Mouse (Mus musculus): Measurements from ENCODE around the gene Urb1. TPM values are rescaled to one million over a fixed set of nuclear protein-coding genes. Genes with fewer than 3 reads are reported as not detected.

The Urb1 gene
- polyA plus RNA-seq, 1 experiment from 2014 or later = 11.4 TPM

GRCm38 (mm10) chr16:90822284-90822935 is 12.2 kb upstream of the Urb1 start:
- Histone ChIP-seq H3K4me2 (replicated peaks) (no peak overlapping the region), H3K9me3 (no peaks in the 10 kb centered on the region), H3K4me3 (no peak overlapping the region), H3K9ac (no peak overlapping the region), H3K27ac (no peak overlapping the region), H3K27me3 (replicated peaks) (no peaks in the 10 kb centered on the region), H3K4me1 (no peaks in the 10 kb centered on the region), H3K36me3 (no peaks in the 10 kb centered on the region)
- no peak for ATAC-seq (ENCODE audit: low FRiP score, low read depth)
- WGBS = 92% methylated on average over 10 of the region's 10 CpGs

- no peak overlapping the region for H3K9ac ChIP-seq
- no peaks in the 10 kb centered on the region for H3K27me3 ChIP-seq (replicated peaks)
- no peak overlapping the region for H3K4me3 ChIP-seq
- H3K4me2 ChIP-seq (replicated peaks) = no peak overlapping the region
- no peaks in the 10 kb centered on the region for H3K36me3 ChIP-seq
- H3K4me1 ChIP-seq = no peaks in the 10 kb centered on the region
- no peak overlapping the region for H3K27ac ChIP-seq
- H3K9me3 ChIP-seq = no peaks in the 10 kb centered on the region
- WGBS = 87% methylated on average over 14 of the region's 14 CpGs
- ATAC-seq (ENCODE audit: low FRiP score, low read depth) = no peak
Measured at GRCm38 (mm10) chr16:90821046-90821697, 11.0 kb upstream of the Urb1 start.

GRCm38 (mm10) chr16:90820326-90820725 is 10.1 kb upstream of the Urb1 start:
- no peaks in the 10 kb centered on the region for H3K4me1 ChIP-seq
- no peaks in the 10 kb centered on the region for H3K9me3 ChIP-seq
- no peak overlapping the region for H3K9ac ChIP-seq
- no peak overlapping the region for H3K4me3 ChIP-seq
- ATAC-seq (ENCODE audit: low FRiP score, low read depth) = no peak
- 84% methylated on average over 6 of the region's 6 CpGs for WGBS
- H3K27ac ChIP-seq = no peak overlapping the region
- no peaks in the 10 kb centered on the region for H3K27me3 ChIP-seq (replicated peaks)
- no peak overlapping the region for H3K4me2 ChIP-seq (replicated peaks)
- H3K36me3 ChIP-seq = no peaks in the 10 kb centered on the region

DNA sequence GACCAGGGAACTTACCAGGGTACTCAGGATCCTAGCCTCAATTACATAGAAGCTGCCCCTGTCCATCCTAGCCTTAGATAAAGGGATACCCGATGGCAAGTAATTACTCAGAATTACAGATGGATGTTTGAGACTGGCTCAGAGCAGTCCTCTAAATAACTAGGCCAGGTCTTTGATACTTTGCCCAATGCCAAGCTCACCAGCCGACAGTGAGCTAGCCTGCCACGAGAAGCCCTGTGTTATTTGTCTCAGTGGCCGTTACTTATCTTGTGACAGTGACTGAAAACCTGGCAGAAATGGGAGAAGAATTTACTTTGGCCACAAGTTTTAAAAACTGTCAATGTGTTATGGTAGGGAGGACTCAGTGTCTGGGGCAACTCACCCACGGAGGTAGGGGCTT is 1.9 kb upstream of the Urb1 start:
- Histone ChIP-seq H3K9ac (no peak overlapping the region), H3K36me3 (no peaks in the 10 kb centered on the region), H3K27ac (no peak overlapping the region), H3K27me3 (replicated peaks) (no peaks in the 10 kb centered on the region), H3K4me1 (peaks cover 17% of the 10 kb centered on the region; the same call in 1 of the 2 replicates), H3K4me2 (replicated peaks) (no peak overlapping the region), H3K9me3 (no peaks in the 10 kb centered on the region), H3K4me3 (no peak overlapping the region)
- no peak for ATAC-seq (ENCODE audit: low FRiP score, low read depth)
- 90% methylated on average over 5 of the region's 5 CpGs for WGBS

DNA sequence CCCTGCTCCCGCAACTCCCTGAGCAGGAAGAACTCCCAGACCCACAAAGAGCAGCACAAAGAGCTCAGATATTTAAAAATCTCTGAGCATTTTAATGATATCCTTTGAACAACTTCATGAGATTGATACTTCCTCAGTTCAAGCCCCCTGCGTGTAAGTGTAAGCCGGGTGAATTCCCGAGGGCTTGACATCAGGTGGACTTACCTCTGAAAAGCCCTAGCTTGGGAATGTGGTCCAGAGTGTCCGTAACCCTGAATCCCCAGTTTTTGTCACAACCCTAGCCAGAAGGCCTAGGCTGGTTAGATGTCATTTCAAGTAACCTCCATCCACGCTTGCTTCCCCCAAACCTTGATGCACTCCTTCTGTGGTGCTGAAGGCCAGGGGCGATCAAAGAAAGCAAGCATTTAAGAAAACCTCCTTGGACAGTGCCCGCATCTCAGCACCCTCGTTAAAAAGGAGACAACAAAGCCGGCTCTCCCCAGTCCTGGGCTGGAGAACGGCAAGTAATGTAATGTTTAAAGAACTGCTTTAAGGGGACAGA is 573 bp upstream of the Urb1 start:
- Histone ChIP-seq H3K9me3 (no peaks in the 10 kb centered on the region), H3K36me3 (no peaks in the 10 kb centered on the region), H3K27ac (no peak overlapping the region), H3K9ac (peak overlapping the region; percentile 42; the same call in 1 of the 2 replicates), H3K4me2 (replicated peaks) (peak overlapping the region; percentile 83), H3K27me3 (replicated peaks) (no peaks in the 10 kb centered on the region), H3K4me3 (peak overlapping the region; percentile 76), H3K4me1 (peaks cover 17% of the 10 kb centered on the region; the same call in 1 of the 2 replicates)
- peak; percentile 51 for ATAC-seq (ENCODE audit: low FRiP score, low read depth)
- 52% methylated on average over 11 of the region's 11 CpGs for WGBS

DNA sequence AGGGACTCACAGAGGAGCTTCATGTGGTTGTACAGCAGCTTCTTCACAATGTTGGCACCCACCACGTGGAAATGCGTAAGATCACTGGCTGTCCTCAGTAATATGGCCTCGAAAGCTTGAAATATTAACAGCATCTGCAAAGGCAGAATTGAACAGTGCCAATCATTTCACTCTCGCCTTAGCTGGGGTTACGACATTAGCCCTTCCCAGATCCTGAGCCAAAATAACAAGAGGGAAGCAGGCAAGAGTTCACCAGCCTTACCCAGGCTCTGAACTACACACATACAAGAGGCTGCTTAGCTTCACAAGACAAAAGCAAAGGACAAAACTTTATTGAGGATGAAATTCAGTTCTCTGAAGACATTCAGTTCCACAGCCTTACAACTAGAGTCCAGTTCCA is 5.7 kb downstream of the Urb1 start:
- no peaks in the 10 kb centered on the region for H3K9me3 ChIP-seq
- no peak overlapping the region for H3K9ac ChIP-seq
- 97% methylated on average over 5 of the region's 5 CpGs for WGBS
- H3K4me3 ChIP-seq = no peak overlapping the region
- no peak for ATAC-seq (ENCODE audit: low FRiP score, low read depth)
- H3K36me3 ChIP-seq = peaks cover 36% of the 10 kb centered on the region
- H3K4me2 ChIP-seq (replicated peaks) = no peak overlapping the region
- no peak overlapping the region for H3K27ac ChIP-seq
- 0 out of 2 replicates have a peak, but pooled peaks cover 8% of the 10 kb centered on the region for H3K4me1 ChIP-seq
- no peaks in the 10 kb centered on the region for H3K27me3 ChIP-seq (replicated peaks)

DNA sequence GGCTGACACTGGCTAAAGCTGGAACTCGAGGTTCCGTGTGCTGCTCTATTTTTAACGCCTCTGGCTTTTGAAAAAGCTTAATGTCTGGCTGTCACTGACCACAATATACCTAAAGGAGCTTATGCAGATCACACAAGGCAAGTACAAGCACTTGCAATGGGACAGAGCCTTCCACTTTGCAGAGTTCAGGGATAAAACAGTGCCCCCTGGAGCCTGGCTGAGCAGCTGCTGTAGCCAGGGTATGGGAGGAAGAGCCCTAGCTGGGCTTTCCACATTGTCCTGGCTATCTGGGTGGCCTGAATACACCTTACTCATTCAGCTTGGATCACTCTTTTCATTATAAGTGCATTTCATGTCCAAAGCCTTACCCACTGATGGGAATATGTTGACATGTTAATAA is 8.3 kb downstream of the Urb1 start:
- peaks cover 52% of the 10 kb centered on the region for H3K36me3 ChIP-seq
- no peak overlapping the region for H3K9ac ChIP-seq
- WGBS = 93% methylated on average over 3 of the region's 3 CpGs
- H3K27me3 ChIP-seq (replicated peaks) = no peaks in the 10 kb centered on the region
- H3K4me2 ChIP-seq (replicated peaks) = no peak overlapping the region
- no peak for ATAC-seq (ENCODE audit: low FRiP score, low read depth)
- H3K4me3 ChIP-seq = no peak overlapping the region
- H3K4me1 ChIP-seq = no peaks in the 10 kb centered on the region
- no peaks in the 10 kb centered on the region for H3K9me3 ChIP-seq
- H3K27ac ChIP-seq = no peak overlapping the region

- H3K4me3 ChIP-seq = no peak overlapping the region
- ATAC-seq (ENCODE audit: low FRiP score, low read depth) = no peak
- peaks cover 57% of the 10 kb centered on the region for H3K36me3 ChIP-seq
- no peak overlapping the region for H3K27ac ChIP-seq
- H3K4me1 ChIP-seq = no peaks in the 10 kb centered on the region
- H3K27me3 ChIP-seq (replicated peaks) = no peaks in the 10 kb centered on the region
- H3K4me2 ChIP-seq (replicated peaks) = no peak overlapping the region
- H3K9ac ChIP-seq = no peak overlapping the region
- 94% methylated on average over 5 of the region's 5 CpGs for WGBS
- H3K9me3 ChIP-seq = no peaks in the 10 kb centered on the region
Measured at GRCm38 (mm10) chr16:90801251-90801650, 9.0 kb downstream of the Urb1 start.

DNA sequence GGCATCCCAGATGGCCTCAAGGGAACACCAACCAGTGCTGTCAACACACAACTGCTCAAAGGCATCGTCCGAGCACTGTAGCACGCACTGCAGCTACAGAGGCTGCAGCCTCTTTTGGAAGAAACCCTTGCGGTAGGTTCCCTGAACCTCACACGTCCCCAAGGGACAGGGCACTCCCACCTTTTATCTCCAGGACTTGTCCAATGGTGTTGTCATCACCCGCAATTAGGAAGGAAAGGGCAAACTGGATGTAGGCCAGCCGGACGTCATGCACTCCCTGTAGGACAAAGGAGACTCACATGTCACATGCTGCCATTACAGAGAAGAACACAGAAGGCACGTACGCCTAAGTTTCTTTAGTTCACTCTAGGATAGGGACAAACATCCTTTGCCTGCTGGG is 10.4 kb downstream of the Urb1 start:
- H3K4me3 ChIP-seq = no peak overlapping the region
- no peaks in the 10 kb centered on the region for H3K9me3 ChIP-seq
- H3K27me3 ChIP-seq (replicated peaks) = no peaks in the 10 kb centered on the region
- 89% methylated on average over 10 of the region's 10 CpGs for WGBS
- no peak for ATAC-seq (ENCODE audit: low FRiP score, low read depth)
- no peaks in the 10 kb centered on the region for H3K4me1 ChIP-seq
- H3K9ac ChIP-seq = no peak overlapping the region
- H3K4me2 ChIP-seq (replicated peaks) = no peak overlapping the region
- H3K36me3 ChIP-seq = peaks cover 57% of the 10 kb centered on the region
- H3K27ac ChIP-seq = no peak overlapping the region

DNA sequence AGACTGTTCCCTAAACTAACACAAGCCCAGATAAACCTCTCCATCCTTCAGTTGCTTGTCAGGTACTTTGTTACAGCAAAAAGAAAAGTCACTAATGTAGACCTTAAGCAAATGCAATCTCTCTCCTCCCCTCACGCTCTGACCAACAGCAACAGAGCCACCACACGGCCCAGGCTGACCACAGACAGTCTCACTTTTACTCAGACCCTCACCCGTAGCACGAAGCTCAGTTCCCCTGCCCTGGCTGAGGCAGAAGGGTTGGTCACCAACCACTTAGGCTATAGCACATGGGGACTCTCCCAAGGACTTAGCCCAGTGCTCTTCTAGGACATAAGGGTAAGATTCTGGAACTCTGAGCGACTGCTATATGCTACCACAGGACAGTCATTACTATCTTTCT is 11.4 kb downstream of the Urb1 start:
- peaks cover 54% of the 10 kb centered on the region for H3K36me3 ChIP-seq
- WGBS = 92% methylated on average over 5 of the region's 5 CpGs

DNA sequence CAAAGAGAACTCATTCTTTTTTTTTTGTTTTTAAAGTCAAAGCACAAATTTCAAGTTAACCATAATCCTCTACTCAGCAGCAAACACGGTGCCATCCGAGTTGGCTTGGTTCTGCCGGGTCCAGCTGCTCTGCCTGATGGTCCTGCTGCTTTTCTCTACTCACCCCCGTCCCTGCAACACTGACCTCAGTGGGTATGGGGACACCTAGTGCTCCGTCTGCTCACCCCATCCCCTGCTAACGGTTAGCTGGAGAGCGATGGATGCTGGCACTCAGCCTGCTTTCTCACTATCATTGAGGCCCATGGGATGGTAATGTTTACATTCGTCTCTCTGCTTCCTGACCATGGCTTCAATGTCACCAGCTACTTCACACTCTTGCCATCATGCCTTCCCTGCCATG is 11.8 kb downstream of the Urb1 start:
- 91% methylated on average over 8 of the region's 8 CpGs for WGBS
- no peak overlapping the region for H3K4me3 ChIP-seq
- H3K27ac ChIP-seq = no peak overlapping the region
- H3K27me3 ChIP-seq (replicated peaks) = no peaks in the 10 kb centered on the region
- H3K9ac ChIP-seq = no peak overlapping the region
- H3K9me3 ChIP-seq = no peaks in the 10 kb centered on the region
- H3K4me2 ChIP-seq (replicated peaks) = no peak overlapping the region
- no peaks in the 10 kb centered on the region for H3K4me1 ChIP-seq
- ATAC-seq (ENCODE audit: low FRiP score, low read depth) = no peak
- peaks cover 55% of the 10 kb centered on the region for H3K36me3 ChIP-seq

More for the DNA sequence above, 11.4 kb downstream of the Urb1 start:
- Histone ChIP-seq H3K27me3 (replicated peaks) (no peaks in the 10 kb centered on the region), H3K4me3 (no peak overlapping the region), H3K9ac (no peak overlapping the region), H3K27ac (no peak overlapping the region), H3K4me2 (replicated peaks) (no peak overlapping the region), H3K4me1 (no peaks in the 10 kb centered on the region), H3K9me3 (no peaks in the 10 kb centered on the region)
- no peak for ATAC-seq (ENCODE audit: low FRiP score, low read depth)

- Histone ChIP-seq H3K9ac (no peak overlapping the region), H3K9me3 (no peaks in the 10 kb centered on the region), H3K4me3 (no peak overlapping the region), H3K27ac (no peak overlapping the region), H3K4me1 (no peaks in the 10 kb centered on the region), H3K27me3 (replicated peaks) (no peaks in the 10 kb centered on the region), H3K36me3 (peaks cover 74% of the 10 kb centered on the region), H3K4me2 (replicated peaks) (no peak overlapping the region)
- ATAC-seq (ENCODE audit: low FRiP score, low read depth) = no peak
Measured at GRCm38 (mm10) chr16:90794708-90795107, 15.5 kb downstream of the Urb1 start.

DNA sequence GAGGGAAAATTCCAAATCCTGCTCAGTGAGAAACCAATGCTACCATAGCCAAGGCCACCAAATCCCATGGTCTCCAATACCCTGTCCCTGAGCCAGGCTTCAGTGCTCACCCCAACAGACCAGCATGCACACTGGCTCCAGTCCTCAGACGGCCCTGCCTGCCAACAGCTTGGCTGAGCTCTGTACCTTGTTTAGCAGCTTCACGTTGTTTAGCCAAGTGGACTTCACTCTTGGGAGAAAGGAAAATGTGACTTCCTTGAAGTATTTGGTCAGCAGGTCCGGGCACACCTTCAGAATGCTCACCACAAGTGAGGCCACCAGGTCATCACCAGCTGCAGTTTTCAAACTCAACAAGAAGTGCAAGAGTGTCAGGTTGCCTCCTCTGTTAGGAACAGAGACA is 17.7 kb downstream of the Urb1 start:
- H3K27me3 ChIP-seq (replicated peaks) = no peaks in the 10 kb centered on the region
- no peak for ATAC-seq (ENCODE audit: low FRiP score, low read depth)
- WGBS = 90% methylated on average over 3 of the region's 3 CpGs
- no peak overlapping the region for H3K4me3 ChIP-seq
- H3K27ac ChIP-seq = no peak overlapping the region
- H3K4me2 ChIP-seq (replicated peaks) = no peak overlapping the region
- no peak overlapping the region for H3K9ac ChIP-seq
- no peaks in the 10 kb centered on the region for H3K4me1 ChIP-seq
- H3K9me3 ChIP-seq = no peaks in the 10 kb centered on the region
- H3K36me3 ChIP-seq = peaks cover 82% of the 10 kb centered on the region
